Mouse (Mus musculus): ENCODE data around the gene Cdv3. TPM values are rescaled to one million over a fixed set of nuclear protein-coding genes. Genes with fewer than 3 reads are reported as not detected.
A peak's percentile ranks its signal among the peaks of the same experiment; 100 is the strongest.

Gene Cdv3
- 193 and 208 TPM in 2 replicates for total RNA-seq (2021)
- long read RNA-seq, experiment 1, transcript Cdv3-202 (5 exons, 3,787 nt), result major isoform, 10 of 33 reads
- long read RNA-seq, experiment 1, partial matches to known transcripts, result 0 of 33 reads
- long read RNA-seq, experiment 1, other reads (novel, unspliced or antisense), result 18 of 33 reads
- long read RNA-seq, experiment 2, transcript Cdv3-202 (5 exons, 3,787 nt), result major isoform, 14 of 38 reads
- long read RNA-seq, experiment 2, partial matches to known transcripts, result 2 of 38 reads
- long read RNA-seq, experiment 2, other reads (novel, unspliced or antisense), result 12 of 38 reads

DNA sequence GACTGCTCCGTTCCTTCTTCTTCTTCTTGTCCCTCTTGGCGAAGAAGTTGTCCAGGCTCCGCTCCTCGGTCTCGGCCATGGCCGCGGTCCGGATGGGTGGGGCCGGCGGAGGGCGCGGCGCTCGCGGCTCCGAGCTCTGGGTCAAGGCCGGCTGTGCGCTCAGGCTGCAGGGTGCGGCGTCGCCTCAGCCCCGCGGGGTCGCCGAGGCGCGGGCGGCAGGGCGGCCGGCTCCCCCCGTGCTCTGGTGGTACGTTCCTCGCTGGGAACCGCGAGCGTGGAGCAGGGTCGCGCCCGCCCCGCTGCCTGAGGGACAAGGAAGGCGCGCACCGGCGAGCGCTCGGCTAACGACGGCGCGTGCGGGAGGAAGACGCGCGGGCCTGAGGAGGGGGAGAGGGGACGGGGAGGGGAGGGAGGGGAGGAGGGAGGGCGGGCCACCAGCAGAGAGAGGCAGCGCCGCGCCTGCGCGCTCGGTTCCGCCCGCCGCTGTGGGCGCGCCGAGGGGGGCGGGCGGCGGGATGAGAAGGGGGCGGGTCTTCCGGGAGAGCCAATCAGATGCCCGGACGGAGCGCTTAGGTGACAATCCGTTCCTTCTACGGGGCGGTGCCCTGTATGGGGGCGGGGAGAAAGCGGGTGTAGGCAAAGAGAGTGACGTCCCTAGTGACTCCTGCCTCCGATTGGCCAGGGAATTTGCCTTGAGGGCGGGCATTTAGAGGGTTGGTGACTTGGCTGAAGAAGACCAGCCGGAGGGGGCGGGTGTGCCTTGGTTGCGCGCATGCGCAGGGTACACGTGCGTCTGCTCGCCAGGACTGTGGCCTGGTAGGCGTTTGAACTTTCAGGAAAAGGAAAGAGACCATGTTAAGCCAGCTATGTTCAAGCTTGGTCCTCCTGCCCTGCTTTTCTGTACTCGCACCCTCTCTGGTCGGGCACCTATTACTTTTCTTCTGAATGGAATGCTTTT is at the start of gene Cdv3:
TSS of gene Cdv3 (minus strand) at position 551 of the 958 bp plus-strand sequence.
- DNase-seq, result peak; percentile 99

DNA sequence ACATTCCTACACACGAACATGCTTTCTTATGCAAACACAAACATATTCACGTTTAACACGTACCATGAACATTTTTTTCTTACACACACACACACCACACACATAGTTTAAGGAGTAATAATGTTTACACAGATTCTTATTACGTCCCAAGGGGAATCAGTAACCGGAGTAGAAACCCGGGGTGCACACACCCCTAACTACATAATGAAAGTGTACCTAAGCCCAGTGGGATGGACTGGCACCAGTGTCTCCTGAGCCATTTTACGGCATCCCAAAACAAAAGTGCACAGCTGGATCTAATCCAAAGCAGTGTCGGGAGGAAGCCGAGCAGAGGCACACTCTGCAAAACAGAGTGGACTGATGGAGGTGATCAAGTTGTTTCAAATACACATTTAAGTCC is 47.8 kb upstream of the Cdv3 start:
- no peak for DNase-seq

DNA sequence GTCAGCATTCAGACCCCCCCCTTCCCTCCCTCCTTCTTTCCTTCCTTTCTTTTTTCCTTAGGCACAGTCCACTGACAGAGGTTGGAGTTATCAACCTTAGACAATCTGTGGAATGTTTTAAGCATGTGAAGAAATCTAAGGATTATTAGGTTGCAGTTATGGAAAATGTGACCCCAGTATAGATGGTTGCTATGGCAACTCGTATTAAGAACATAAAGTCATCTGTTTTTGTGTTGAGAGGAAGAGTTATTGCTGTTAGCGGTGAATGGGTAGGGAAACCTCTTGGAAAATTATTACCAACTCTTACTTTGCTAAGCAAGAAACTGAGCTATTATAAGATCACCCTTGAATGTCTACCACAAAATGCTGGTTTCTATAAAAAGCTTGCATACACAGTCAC is 43.5 kb upstream of the Cdv3 start:
- no peak for DNase-seq

DNA sequence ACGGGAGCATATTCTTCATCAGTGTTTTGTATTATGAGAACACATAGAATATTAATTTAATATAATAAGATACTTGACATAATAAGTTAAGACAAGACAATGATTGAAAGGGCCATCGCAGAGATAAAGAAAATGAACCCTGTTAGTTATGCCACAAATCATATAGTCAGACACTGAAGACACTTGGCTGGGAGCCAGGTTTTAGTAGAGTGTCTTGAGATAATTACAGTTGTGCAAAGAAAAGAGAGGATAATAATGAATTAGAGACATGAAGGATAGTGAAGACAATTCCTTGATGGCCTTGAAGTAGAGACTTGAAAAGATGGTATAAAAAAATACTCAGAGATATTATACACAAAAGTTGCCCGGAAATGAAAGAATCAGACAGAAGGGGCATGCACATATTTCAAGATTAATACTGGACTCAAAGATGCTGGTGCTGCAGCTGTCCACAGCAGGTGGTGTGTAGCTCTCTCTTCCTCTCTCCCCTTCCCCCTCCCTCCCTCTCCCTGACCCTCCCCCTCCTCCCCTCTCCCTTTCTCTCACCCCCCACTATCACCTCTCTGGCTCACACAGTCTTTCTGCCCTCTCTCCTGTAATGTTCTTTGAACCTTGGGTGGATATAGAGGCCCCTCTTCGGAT is 42.6 kb upstream of the Cdv3 start:
- DNase-seq, result no peak

DNA sequence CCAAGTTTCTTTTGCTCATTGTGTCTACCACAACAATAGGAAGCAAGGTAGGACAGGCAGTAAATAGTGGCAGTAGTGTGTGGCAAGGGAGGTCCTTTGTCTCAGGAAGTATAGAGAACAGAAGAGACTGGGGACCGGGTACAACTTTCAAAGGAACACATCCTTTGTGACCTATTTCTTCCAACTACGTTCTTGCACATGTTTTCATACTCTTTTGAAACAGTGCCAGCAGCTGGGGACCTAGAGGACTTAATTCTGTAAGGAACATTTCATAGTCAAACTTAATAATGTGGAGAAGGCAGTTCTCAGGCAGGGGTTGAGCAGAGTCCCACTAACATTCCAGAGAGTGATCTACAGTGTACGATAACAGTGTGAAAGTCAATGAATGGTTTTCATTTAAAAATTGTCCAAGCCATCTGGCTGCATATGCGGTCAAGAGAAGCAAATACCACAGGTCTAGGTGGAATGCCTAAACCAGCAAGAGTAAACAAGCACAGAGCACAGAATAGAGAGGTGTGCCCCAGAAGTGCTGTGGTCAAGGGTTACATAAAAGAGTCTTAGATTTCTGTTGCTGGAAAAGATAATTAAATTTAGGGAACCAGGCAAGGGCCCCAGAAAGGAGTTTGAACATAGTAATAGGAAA is 37.8 kb upstream of the Cdv3 start:
- no peak for DNase-seq

DNA sequence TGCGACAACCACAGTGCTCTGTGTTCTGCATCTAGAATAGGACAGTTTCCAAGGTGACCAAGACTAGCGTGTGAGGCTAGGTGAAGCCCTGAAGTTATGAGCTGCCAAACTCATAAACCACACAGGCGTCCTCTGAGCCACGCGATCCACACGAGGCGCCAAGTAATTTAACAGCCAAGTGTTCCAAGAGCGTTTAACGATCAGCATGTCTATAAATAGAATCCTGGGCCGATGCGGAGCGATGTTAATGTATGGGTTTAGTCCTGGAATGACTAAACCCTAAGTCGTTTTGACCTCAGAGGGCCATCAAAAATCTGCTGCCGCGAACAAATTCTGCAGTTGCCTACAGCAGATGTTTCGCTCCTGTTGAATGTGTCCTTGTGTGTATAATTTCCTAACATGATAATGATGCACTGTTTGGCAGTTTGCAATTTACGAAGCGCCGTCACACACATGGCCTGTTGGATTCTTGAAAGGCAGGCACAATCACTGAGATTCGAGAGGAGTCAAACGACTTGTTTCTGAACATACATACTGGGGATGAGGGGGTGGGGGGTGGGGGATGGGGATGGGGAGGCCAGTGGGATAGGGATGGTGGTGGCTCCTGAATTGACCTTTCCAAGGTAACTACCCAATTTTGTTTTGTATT is 33.0 kb upstream of the Cdv3 start:
- DNase-seq, result no peak

DNA sequence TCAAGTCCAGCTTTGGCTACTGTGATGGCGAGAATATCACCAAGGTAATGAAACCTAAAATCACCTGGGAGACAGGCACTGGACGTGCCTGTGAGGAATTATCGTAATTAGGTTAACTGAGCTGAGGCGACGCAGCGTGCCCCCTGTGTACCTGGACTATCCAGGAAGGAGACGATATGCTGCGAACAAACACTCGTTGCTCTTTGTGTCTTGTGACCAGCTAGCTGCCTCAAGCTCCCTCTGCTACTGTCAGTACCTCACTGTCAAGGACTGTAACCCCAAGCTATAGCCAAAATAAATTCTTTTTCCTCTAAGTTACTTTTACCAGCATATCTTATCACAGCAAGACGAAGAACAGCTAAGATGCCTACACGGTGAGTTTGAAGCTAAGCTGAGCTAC is 27.6 kb upstream of the Cdv3 start:
- no peak for DNase-seq

DNA sequence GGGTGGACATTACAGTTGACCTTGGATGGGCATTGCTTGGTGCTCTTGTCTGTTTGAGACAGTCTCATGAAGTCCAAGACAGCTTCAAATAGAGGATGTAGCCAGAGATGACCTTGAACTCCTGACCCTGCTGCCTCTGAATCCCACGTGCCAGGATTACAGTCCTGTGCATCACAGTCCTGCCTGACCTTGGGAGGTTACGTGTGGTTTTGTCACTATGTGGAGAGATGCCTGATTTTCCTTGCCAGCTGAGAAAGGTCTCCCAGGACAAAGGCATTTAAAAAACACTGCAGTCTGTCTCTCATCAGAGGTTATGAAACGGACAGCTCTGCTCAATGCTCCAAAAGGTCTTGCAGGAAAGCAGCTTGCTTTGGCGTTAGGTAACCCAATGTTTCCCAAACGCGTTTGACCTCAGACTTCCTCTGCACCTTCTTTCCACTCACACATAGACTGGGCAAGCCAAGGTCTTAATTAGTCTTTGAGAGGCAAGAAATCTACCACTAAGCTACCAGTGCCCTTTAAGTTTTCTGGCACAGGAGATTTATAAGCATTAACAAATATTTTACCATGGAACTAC is 26.2 kb upstream of the Cdv3 start:
- peak; percentile 65 for DNase-seq

DNA sequence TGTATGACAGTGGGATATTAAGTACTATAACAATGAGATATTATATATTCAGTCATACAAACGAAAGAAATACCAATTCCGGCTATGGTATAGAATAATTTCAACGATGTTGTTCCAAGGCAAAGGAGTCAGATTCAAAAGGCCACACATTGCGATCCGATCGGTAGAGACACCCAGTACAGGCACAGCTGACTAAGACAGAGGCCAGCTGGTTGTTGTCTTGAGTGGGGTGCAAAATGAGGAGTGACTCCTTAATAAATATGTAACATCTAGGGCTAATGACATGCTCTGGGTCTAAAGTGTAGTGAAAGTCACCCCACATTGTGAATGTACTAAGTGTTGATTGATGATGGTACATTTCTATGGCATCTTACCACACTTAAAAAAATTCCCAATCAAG is 23.6 kb upstream of the Cdv3 start:
- no peak for DNase-seq

DNA sequence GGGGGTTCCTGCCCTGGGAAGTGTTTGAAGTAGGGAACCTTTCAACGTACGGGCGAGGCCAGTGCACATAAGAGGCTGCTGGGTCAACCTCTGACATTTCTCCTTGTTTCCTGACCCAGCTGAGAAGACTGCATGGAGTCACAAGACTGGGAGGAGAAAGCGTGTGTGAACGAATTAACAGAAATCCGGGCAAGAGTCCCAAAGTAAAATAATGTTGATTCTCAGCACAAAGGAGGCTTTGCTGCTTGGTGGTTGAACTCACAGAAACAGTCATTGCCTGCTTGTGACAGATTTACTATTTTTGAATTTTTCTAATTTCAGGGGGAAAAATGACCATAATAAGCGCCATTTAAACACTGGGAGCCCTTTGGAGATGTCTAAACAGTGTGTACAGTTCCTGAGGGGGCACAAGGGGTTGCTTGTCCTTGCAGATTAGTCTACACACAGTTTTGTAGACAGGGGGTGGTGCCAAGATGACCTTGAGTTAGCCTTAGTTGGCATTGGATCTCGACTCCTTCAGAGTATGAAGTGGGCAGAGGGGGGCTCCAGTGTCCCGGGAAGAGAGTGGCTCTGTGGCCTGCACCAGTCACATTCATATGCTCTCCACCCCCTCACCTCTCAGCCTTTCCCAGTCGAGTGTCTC is 21.5 kb upstream of the Cdv3 start:
- no peak for DNase-seq

DNA sequence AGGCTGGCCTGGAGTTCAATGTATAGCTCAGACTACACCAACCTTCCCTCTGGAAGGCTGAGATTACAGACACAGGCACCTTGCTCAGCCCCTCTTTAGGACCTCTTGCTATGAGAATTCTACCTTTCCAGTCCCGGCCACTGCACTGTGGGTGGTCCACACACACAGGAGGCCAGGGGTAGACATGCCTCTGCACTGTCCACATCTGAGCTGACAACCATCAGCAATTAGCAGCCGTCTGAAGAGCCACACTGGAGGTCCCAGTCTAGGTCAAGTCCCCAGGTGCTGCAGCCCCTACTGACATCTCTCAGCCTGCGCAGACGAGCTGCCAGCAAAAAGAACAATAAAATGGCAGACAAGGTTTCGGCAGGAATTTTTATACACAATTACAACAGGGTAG is 20.9 kb upstream of the Cdv3 start:
- DNase-seq, result no peak

DNA sequence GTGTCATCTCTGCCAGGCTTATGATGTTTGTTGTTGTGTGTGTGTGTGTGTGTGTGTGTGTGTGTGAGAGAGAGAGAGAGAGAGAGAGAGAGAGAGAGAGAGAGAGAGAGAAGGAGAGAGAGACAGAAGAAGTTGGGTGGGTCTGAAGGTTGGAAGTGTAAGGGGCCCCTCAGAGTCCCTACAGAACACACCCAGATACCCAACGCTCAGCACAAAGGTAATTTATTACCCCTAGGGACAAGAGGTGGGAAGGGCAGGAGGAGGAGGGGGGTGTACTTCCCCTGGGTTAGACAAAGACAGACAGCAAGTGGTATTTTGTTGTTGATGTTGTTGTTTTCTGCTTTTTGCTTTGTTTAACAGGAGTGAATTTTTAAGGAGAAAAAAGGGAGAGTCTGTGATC is 20.0 kb upstream of the Cdv3 start:
- no peak for DNase-seq

DNA sequence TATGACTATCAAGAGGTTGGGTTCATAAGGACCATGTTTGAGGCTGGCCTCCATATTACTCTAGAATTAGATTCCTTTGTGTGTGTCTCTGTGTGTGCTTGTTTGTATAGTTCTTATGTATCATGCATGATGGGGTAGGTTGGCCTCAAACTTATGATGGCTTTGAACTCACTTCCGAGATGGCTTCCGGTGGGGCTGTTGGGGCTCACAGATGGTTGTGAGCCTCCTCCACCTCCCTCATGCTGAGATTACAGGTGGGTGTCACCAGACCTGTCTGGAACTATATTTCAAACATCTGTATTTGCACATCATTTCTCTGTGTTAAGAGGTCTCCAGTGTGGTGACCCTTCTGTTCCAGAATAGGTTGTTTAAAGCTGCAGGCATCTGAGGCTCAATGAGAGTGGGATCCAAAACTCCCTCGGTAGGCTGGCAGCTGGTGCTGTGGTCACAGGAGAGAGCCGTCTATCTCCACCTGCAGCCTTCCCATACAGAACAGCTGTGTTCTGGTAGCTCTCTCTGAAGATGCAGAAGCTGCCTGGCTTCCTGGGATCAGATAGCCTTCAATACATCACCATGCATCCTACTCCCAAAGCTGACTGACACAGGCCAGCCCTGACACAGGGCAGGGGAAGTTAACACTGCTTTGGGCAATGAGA is 18.6 kb upstream of the Cdv3 start:
- DNase-seq, result no peak

DNA sequence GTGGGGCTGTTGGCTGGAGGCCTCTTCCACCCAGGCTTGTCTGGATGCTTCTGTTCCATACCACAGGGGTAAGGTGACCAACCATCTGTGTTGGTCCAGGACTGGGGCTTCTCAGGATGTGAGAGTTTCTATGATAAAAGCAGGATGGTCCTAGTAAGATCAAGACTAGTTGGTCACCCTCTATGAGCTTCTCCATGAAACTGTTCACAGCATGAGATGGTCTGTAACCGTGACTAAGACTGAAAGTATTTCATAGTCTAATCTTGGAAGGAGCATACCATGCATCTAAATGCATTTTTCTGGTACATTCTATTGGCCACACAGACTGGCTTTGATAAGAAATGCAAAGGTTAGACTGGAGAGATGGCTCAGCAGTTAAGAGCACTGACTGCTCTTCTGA is 17.9 kb upstream of the Cdv3 start:
- no peak for DNase-seq

DNA sequence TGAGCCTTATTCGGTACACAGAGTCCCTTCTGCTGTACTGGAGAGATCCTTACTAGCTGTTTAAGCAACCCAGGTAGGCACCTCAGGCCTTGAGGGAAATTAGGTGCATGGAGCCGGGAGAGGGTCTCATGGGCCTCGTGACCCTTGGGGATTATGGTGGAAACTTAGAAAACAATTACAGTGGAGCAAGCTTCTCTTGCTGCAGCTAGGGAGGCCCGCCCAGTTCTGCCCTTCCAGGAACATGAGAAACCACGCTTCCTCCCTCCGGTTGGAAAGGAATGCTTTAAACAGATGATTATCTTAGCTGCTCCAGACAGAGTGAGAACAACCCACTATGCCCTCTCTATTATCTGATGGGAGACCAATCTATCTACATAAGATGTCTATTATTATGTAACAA is 17.3 kb upstream of the Cdv3 start:
- DNase-seq, result no peak

DNA sequence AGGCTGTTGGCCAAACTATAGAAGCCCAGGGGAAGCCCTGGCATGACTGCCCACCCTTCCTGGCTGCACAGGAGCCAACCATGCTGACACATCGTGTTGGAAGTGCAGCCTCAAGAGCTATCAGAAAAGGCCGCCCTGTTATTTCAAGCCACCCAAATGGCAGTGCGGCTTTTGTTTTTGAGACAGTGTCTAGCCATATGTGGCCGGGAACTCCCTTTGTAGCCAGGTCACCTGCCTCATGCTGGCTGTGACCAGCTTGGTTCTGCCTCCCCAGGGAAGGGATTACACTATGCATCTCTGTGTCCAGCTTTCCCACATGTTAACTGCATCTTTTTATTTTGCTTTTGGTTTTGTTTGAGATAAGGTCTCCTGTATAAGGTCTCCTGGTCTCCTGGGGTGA is 14.9 kb upstream of the Cdv3 start:
- DNase-seq, result no peak

DNA sequence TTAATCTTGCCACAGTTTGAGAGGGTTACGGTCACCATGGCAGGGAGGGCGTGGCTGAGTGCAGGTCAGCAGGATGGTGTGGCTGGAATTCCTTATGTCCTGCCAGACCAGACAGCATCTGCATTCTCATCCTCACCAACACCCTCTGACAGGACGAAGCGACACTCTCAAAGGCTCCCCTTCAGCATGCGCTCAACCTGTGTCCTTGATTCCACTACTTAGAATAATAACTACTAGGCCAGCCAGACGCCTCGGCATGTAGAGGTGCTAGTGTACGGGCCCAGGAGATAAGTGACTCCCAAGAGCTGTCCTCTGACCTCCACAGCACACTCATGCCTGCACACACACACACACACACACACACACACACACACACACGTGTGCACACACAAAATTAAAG is 13.6 kb upstream of the Cdv3 start:
- no peak for DNase-seq

DNA sequence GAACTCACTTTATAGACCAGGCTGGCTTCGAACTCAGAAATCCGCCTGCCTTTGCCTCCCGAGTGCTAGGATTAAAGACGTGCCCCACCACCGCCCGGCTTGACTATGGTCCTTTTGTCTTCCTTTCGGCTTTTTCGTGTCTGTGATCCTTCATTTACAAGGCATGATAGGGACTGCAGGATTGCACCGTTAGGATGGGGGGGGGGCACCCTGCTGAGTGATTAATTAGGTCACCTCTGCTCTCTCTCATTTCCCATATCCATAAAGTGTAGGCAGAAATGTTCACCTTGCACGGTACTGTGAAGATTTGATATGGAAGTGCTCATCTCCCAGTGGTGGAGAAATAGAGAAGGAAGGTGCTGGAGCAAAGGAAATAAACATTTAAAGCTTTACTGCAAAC is 13.0 kb upstream of the Cdv3 start:
- DNase-seq, result no peak

DNA sequence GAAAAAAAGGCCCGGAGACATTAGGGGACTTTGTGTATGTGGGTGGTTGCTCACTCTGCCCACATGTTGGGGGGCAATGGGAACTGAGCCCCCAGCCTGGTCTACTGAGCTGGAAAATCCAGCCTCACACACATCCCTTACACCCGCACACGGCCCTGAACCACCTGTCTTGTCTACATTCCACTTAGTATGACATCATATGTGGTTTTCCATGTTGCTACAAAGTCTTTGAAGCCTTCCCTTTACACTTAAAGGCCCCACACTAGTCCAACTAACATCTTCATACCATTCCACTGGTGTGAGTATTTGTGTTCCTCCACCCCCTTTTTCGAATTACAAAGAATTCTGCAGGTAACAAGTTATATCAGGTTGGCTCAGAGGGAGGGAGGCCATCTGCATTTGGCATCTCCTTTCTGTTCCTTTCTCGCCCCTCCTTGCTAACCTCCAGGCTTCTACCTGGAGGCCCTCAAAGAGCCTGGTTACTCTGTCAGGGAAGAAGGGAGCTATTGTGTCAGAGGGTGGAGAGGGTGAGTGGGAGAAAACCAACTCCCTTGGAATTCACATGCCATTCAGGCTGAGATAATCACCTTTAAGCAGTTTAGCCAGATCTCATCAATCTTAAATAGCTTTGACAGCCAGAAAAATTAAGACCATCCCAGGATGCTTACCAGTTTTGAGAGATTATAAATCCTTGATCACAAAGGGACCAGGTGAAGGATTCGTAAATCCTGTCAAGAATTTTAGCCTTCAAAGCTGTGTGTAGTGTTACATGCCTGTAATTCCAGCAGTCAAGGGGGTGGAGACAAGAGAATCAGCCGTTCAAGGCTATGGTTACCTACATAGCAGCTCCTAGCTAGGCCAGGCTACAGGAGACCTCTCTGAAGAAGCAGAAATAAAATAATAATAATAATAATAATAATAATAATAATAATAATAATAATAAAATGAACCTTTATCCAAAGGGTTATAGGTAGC is 11.0 kb upstream of the Cdv3 start:
- no peak for DNase-seq
